Mouse (Mus musculus) lung, adult 2 months (tissue): Measurements from ENCODE around the gene Flrt1.

Experiments
- CTCF ChIP-seq: fragments of 200-500 bp; IDR thresholded peaks from 2 replicates; pipeline ENCODE4 v1.5.1; 2011; ENCODE audit warnings: mild to moderate bottlenecking, low read length, control low read depth; ENCODE audit not compliant: insufficient read depth
- POLR2A ChIP-seq: fragments of 200-500 bp; IDR thresholded peaks from 2 replicates; pipeline ENCODE4 v1.6.1; 2011; ENCODE audit warnings: low read depth, mild to moderate bottlenecking, control low read depth, low read length, borderline replicate concordance; ENCODE audit errors: extremely low read depth

DNA sequence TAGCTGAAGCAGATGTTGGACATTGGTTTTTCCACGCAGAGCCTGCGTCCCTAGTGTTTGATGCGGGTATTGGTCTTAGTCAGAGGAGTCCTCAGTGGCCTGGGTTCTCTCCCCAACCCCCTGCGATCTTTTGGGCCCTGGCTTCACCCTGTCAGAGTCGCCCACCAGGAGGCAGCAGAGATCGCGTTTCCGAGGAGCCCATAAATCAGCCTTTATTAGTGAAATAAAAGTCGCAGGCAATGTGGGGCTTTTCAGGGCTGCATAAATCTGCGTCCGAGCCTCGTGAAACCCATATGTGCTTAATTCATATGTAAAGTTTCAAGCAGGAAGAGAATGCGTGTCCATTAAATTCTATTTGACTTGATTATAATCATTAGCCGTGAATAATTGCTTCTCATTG is 37.4 kb downstream of the Flrt1 start:
- TF ChIP-seq CTCF (peak; percentile 75), POLR2A (no peak)
